Mouse (Mus musculus): ENCODE data around the gene Tssk2. TPM values are rescaled to one million over a fixed set of nuclear protein-coding genes. Genes with fewer than 3 reads are reported as not detected.

Gene Tssk2
- total RNA-seq, 1 experiment from 2014 or later = not detected

DNA sequence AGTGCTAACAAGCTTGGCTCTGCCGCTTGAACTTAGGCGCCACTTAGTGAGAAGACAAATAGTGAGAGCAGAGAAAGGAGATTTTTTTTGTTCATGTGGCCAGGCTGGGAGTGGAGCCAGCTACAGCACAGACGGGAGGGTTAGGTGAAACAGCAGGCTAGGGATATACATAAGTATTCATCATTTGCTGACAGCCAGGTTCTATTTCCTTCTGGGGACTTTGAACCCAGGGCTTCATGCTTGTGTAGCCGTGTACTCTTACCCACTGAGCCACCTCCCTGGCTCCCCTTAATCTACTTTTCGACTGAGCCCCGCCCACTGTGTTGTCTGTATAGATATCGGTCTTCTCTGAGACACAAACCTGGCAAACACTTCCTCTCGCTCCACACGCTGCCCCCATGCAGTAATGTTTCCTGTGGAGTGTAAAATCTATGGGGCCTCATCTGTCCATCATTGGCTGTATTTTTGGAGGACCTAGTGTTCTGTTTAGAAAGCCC is 40.9 kb downstream of the Tssk2 start:
- peak; percentile 51 for ATAC-seq (replicated peaks; ENCODE audit: low read depth, poor library complexity, severe bottlenecking)

DNA sequence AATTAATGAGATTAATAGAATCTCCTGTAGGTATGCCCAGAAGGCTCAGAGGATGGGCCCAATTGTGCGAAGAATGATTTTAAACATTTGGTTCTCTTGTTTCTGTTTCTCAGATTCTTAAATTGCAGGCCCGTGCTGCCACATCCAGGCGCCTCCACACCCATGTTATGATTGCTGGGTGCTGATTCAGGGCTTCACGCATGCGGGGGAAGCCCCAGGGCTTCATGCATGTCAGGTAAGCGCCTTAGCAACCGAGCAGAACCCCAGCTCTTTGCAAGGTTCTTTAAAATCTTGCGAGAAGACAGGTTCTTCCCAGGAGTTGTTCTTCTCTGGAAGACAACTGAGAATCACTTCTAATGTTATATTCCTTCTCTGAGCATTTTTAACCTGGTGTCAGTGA is 45.0 kb downstream of the Tssk2 start:
- no peak for ATAC-seq (replicated peaks; ENCODE audit: low read depth, poor library complexity, severe bottlenecking)

DNA sequence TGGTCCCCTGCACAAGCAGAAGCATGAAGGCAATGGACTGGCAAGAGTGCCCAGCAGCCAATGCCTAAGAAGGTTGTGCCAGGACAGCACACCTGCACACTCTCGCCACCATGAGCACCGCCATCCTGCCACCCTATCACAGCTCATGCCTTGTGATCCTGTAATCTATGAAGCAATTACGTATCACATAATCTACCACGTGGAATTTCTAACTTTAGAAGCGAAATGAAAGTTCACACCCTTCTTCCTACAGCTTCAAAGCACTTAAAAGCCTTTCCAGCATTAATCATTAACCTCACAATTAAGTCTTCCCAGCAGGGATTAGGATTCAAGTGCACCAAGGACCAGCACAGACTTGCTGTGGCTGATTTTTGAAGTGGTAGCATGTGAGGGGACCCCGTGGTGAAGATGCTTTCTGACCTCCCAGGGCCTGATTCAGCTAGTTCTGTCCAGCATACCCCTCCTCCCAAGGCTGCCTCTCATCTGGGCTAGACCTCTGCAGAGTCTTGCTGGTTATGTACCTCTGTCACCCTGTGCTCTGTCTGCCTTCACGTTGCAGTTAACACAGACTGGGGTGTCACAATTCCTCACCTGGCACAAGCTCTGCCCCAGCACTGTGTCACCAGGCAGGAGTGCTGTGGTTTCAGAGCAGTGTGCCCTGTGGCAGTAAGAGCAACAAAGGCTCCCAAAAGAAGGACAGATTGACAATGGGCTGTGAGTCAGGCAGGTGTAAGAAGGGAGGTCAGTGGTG is 46.8 kb downstream of the Tssk2 start:
- ATAC-seq (replicated peaks; ENCODE audit: low read depth, poor library complexity, severe bottlenecking) = no peak

DNA sequence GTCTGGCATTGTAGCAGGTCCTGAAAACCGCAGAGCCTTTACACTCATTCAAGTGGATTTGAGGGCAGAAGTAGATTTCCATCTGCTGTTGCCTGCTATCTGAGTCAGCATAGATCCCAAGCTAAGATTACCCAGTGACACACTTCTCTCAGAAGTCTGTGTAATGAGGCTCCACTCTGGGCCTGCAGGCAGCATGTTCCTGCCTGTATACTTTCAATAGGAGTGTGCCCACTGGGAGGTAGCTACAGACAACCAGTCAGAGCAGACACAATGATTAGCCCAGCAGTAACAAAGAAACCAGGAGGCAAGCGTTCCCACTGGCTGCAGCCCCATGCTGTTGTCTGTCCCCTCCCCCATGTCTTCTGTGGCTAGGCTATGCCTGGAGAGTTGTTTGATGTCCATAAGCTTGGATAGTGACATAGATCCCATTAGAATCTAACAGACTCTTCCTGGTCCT is 51.0 kb downstream of the Tssk2 start:
- no peak for ATAC-seq (replicated peaks; ENCODE audit: low read depth, poor library complexity, severe bottlenecking)

Other genes starting within 250 kb of the Tssk2 start
- 21.4 and 30.8 TPM in 2 replicates for gene Med15, start 165.7 kb upstream of the Tssk2 start, total RNA-seq (2017)
- 27.0 and 33.2 TPM in 2 replicates for gene Klhl22, start 139.0 kb upstream of the Tssk2 start, total RNA-seq (2017)
- not detected in 2 replicates for gene Scarf2, start 101.4 kb upstream of the Tssk2 start, total RNA-seq (2017)
- not detected in 2 replicates for gene B830017H08Rik, start 65.5 kb upstream of the Tssk2 start, total RNA-seq (2017)
- gene Car15, start 60.3 kb upstream of the Tssk2 start, total RNA-seq (2017) = 5.4 TPM in 1 of 2 replicates, not detected in the other
- 1.1 TPM in 1 of 2 replicates, not detected in the other for gene Gm20518, start 7.0 kb upstream of the Tssk2 start, total RNA-seq (2017)
- gene Tssk1, start 4.4 kb upstream of the Tssk2 start, total RNA-seq (2017) = not detected in 2 replicates
- 29.4 and 43.8 TPM in 2 replicates for gene Dgcr2, start 75 bp upstream of the Tssk2 start, total RNA-seq (2017)
- gene Ess2, start 12.7 kb downstream of the Tssk2 start, total RNA-seq (2017) = 14.4 and 37.0 TPM in 2 replicates
- not detected in 2 replicates for gene Gsc2, start 16.4 kb downstream of the Tssk2 start, total RNA-seq (2017)
- gene Slc25a1, start 29.6 kb downstream of the Tssk2 start, total RNA-seq (2017) = 58.6 and 63.7 TPM in 2 replicates
- gene Vpreb2, start 81.8 kb downstream of the Tssk2 start, total RNA-seq (2017) = not detected in 2 replicates
- gene Dgcr6, start 154.2 kb downstream of the Tssk2 start, total RNA-seq (2017) = 17.8 and 20.9 TPM in 2 replicates
- gene Prodh, start 191.6 kb downstream of the Tssk2 start, total RNA-seq (2017) = 48.6 and 59.7 TPM in 2 replicates
- 1.3 and 2.6 TPM in 2 replicates for gene Rtn4r, start 229.0 kb downstream of the Tssk2 start, total RNA-seq (2017)

All from common myeloid progenitor, adult 5-6 weeks (primary cell).